Mouse (Mus musculus): Measurements from ENCODE around the gene Tbx4. TPM values are rescaled to one million over a fixed set of nuclear protein-coding genes. Genes with fewer than 3 reads are reported as not detected.

The Tbx4 gene
- polyA plus RNA-seq, 1 experiment from 2014 or later = 0.21 TPM

DNA sequence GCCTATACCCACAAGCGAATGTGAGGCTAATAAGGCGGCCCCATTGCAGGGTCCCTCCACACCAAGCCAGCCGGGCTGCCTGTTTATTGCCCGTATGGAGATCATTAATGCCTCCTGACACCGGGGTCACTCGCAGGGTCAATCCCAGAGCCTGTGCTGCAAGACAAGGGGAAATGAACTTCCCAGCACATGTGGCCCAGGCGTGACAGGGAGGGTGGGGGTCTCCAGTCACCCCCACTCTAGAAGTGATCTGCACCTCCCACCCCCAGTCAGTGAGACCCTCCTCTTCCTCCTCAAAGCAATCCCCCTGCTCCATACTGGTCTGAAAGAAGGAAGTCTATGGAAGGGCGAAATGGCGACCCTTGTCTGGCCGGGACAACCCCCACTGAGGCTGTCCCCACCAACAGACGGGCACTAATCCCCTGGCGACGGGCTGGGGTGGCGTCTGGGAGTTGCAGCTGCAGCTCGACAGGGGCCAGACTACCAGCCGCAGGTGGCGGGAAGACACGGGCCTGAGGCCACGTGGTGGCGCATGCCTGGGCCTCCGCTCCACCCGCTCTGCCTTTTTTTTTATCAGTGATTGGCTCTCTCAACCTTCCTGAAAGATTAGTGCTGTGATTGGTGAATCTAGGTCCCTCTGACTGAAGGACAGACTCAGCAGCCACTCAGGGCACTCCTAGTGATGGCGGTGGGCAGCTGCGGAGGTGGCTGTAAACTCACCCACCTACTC is 10.0 kb upstream of the Tbx4 start:
- Histone ChIP-seq H3K27ac (replicated peaks) (no peak overlapping the region), H3K9me3 (no peaks in the 10 kb centered on the region), H3K36me3 (no peaks in the 10 kb centered on the region), H3K4me3 (no peak overlapping the region), H3K9ac (no peak overlapping the region), H3K27me3 (no peaks in the 10 kb centered on the region; the same call in 1 of the 2 replicates), H3K4me2 (no peak overlapping the region), H3K4me1 (replicated peaks) (no peaks in the 10 kb centered on the region)
- ATAC-seq (ENCODE audit: low FRiP score, low read depth) = no peak
- 71% methylated on average over 24 of the region's 24 CpGs for WGBS

GRCm38 (mm10) chr11:85884498-85884897 is 1.7 kb upstream of the Tbx4 start:
- Histone ChIP-seq H3K36me3 (no peaks in the 10 kb centered on the region), H3K9ac (no peak overlapping the region), H3K4me3 (no peak overlapping the region), H3K27ac (replicated peaks) (no peak overlapping the region), H3K4me1 (replicated peaks) (no peaks in the 10 kb centered on the region), H3K9me3 (no peaks in the 10 kb centered on the region), H3K4me2 (no peak overlapping the region), H3K27me3 (peaks cover 56% of the 10 kb centered on the region)
- ATAC-seq (ENCODE audit: low FRiP score, low read depth) = no peak
- 46% methylated on average over 4 of the region's 4 CpGs for WGBS

DNA sequence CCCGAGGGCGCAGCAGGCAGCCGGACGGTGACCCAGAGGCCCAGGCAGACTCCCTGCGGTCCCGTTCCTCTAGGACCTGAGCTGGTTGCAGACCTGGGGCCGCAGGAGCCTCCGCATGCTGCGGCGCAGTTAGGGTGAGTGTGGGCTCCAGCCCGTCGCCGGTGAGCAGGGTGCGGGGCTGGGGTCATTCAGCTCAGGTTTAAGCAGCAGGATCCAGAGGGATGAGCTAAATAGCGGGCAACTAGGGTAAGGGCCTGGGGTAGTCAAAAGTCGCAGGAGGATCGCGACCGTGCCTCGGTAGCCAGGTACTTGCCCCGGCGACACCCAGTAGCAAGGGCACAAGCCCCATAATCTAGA is 185 bp downstream of the Tbx4 start:
- H3K36me3 ChIP-seq = no peaks in the 10 kb centered on the region
- H3K4me3 ChIP-seq = no peak overlapping the region
- H3K27ac ChIP-seq (replicated peaks) = no peak overlapping the region
- 0 out of 2 replicates have a peak, but pooled peaks cover 4% of the 10 kb centered on the region for H3K4me1 ChIP-seq (replicated peaks)
- H3K4me2 ChIP-seq = no peak overlapping the region
- 3% methylated on average over 22 of the region's 22 CpGs for WGBS
- H3K9me3 ChIP-seq = no peaks in the 10 kb centered on the region
- H3K9ac ChIP-seq = no peak overlapping the region
- peaks cover 73% of the 10 kb centered on the region for H3K27me3 ChIP-seq
- no peak for ATAC-seq (ENCODE audit: low FRiP score, low read depth)

GRCm38 (mm10) chr11:85887273-85887672 is 1.1 kb downstream of the Tbx4 start:
- H3K4me1 ChIP-seq (replicated peaks) = 0 out of 2 replicates have a peak, but pooled peaks cover 4% of the 10 kb centered on the region
- H3K4me2 ChIP-seq = no peak overlapping the region
- H3K4me3 ChIP-seq = no peak overlapping the region
- H3K27me3 ChIP-seq = peaks cover 81% of the 10 kb centered on the region
- H3K36me3 ChIP-seq = no peaks in the 10 kb centered on the region
- no peak overlapping the region for H3K9ac ChIP-seq
- no peaks in the 10 kb centered on the region for H3K9me3 ChIP-seq
- H3K27ac ChIP-seq (replicated peaks) = no peak overlapping the region
- no peak for ATAC-seq (ENCODE audit: low FRiP score, low read depth)
- WGBS = 23% methylated on average over 6 of the region's 6 CpGs

- no peaks in the 10 kb centered on the region for H3K36me3 ChIP-seq
- no peak overlapping the region for H3K4me2 ChIP-seq
- ATAC-seq (ENCODE audit: low FRiP score, low read depth) = no peak
- H3K27ac ChIP-seq (replicated peaks) = no peak overlapping the region
- H3K9me3 ChIP-seq = no peaks in the 10 kb centered on the region
- WGBS = 2% methylated on average over 17 of the region's 17 CpGs
- H3K9ac ChIP-seq = no peak overlapping the region
- peaks cover 85% of the 10 kb centered on the region for H3K27me3 ChIP-seq
- 0 out of 2 replicates have a peak, but pooled peaks cover 4% of the 10 kb centered on the region for H3K4me1 ChIP-seq (replicated peaks)
- no peak overlapping the region for H3K4me3 ChIP-seq
Observed at GRCm38 (mm10) chr11:85887801-85888450, 1.7 kb downstream of the Tbx4 start.

- Histone ChIP-seq H3K27me3 (peaks cover 85% of the 10 kb centered on the region), H3K36me3 (no peaks in the 10 kb centered on the region), H3K4me1 (replicated peaks) (0 out of 2 replicates have a peak, but pooled peaks cover 4% of the 10 kb centered on the region), H3K9me3 (no peaks in the 10 kb centered on the region), H3K9ac (no peak overlapping the region), H3K4me3 (no peak overlapping the region), H3K4me2 (no peak overlapping the region), H3K27ac (replicated peaks) (no peak overlapping the region)
- no peak; the same call in 1 of the 2 replicates for ATAC-seq (ENCODE audit: low FRiP score, low read depth)
- WGBS = 5% methylated on average over 26 of the region's 26 CpGs
Observed at GRCm38 (mm10) chr11:85888451-85888961, 2.3 kb downstream of the Tbx4 start.

- Histone ChIP-seq H3K36me3 (no peaks in the 10 kb centered on the region), H3K4me3 (no peak overlapping the region), H3K27ac (replicated peaks) (no peak overlapping the region), H3K27me3 (peaks cover 87% of the 10 kb centered on the region), H3K9me3 (no peaks in the 10 kb centered on the region), H3K9ac (no peak overlapping the region), H3K4me2 (no peak overlapping the region), H3K4me1 (replicated peaks) (0 out of 2 replicates have a peak, but pooled peaks cover 4% of the 10 kb centered on the region)
- WGBS = 23% methylated on average over 8 of the region's 8 CpGs
- ATAC-seq (ENCODE audit: low FRiP score, low read depth) = no peak
Observed at GRCm38 (mm10) chr11:85889056-85889729, 3.0 kb downstream of the Tbx4 start.

GRCm38 (mm10) chr11:85889730-85890562 is 3.7 kb downstream of the Tbx4 start:
- Histone ChIP-seq H3K27ac (replicated peaks) (no peak overlapping the region), H3K36me3 (no peaks in the 10 kb centered on the region), H3K27me3 (peaks cover 85% of the 10 kb centered on the region), H3K9me3 (no peaks in the 10 kb centered on the region), H3K4me2 (no peak overlapping the region), H3K9ac (no peak overlapping the region), H3K4me3 (no peak overlapping the region), H3K4me1 (replicated peaks) (peaks cover 9% of the 10 kb centered on the region)
- 2% methylated on average over 46 of the region's 47 CpGs for WGBS
- no peak for ATAC-seq (ENCODE audit: low FRiP score, low read depth)

DNA sequence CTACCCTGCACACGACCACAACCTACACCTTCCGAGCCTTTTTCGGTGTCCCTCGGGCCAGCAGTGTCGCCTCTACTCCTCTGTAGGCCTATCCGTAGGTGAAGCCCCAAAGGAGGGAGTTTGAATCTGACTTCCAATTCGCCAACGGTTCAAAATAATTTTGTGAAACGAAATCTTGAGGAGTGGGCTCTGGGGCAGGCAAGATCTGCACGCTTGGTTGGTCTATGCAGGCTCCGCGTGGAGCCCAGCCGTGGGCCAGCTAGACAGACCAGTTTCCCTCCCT is 4.3 kb downstream of the Tbx4 start:
- no peaks in the 10 kb centered on the region for H3K9me3 ChIP-seq
- H3K4me3 ChIP-seq = no peak overlapping the region
- H3K4me2 ChIP-seq = no peak overlapping the region
- H3K27me3 ChIP-seq = peaks cover 85% of the 10 kb centered on the region
- ATAC-seq (ENCODE audit: low FRiP score, low read depth) = no peak
- H3K36me3 ChIP-seq = no peaks in the 10 kb centered on the region
- no peak overlapping the region for H3K27ac ChIP-seq (replicated peaks)
- peaks cover 12% of the 10 kb centered on the region for H3K4me1 ChIP-seq (replicated peaks)
- H3K9ac ChIP-seq = no peak overlapping the region
- WGBS = 2% methylated on average over 13 of the region's 13 CpGs

- no peak overlapping the region for H3K4me3 ChIP-seq
- H3K27ac ChIP-seq (replicated peaks) = no peak overlapping the region
- H3K27me3 ChIP-seq = peaks cover 85% of the 10 kb centered on the region
- no peaks in the 10 kb centered on the region for H3K36me3 ChIP-seq
- no peak for ATAC-seq (ENCODE audit: low FRiP score, low read depth)
- peaks cover 12% of the 10 kb centered on the region for H3K4me1 ChIP-seq (replicated peaks)
- H3K4me2 ChIP-seq = no peak overlapping the region
- H3K9me3 ChIP-seq = no peaks in the 10 kb centered on the region
- no peak overlapping the region for H3K9ac ChIP-seq
- under 1% methylated on average over 12 of the region's 13 CpGs for WGBS
Observed at GRCm38 (mm10) chr11:85891010-85891691, 4.9 kb downstream of the Tbx4 start.

- H3K4me3 ChIP-seq = no peak overlapping the region
- no peak overlapping the region for H3K4me2 ChIP-seq
- peaks cover 84% of the 10 kb centered on the region for H3K27me3 ChIP-seq
- H3K36me3 ChIP-seq = no peaks in the 10 kb centered on the region
- no peak overlapping the region for H3K9ac ChIP-seq
- no peak for ATAC-seq (ENCODE audit: low FRiP score, low read depth)
- no peaks in the 10 kb centered on the region for H3K9me3 ChIP-seq
- H3K4me1 ChIP-seq (replicated peaks) = peaks cover 12% of the 10 kb centered on the region
- WGBS = 2% methylated on average over 2 of the region's 2 CpGs
- no peak overlapping the region for H3K27ac ChIP-seq (replicated peaks)
Observed at GRCm38 (mm10) chr11:85891692-85892040, 5.4 kb downstream of the Tbx4 start.

Measured in hindbrain, embryonic 15.5 days (tissue).